Mouse (Mus musculus): ENCODE results near the gene Auts2. TPM values are rescaled to one million over a fixed set of nuclear protein-coding genes. Genes with fewer than 3 reads are reported as not detected.

Auts2 gene
- polyA plus RNA-seq, 1 experiment from 2014 or later = 70.3 TPM

DNA sequence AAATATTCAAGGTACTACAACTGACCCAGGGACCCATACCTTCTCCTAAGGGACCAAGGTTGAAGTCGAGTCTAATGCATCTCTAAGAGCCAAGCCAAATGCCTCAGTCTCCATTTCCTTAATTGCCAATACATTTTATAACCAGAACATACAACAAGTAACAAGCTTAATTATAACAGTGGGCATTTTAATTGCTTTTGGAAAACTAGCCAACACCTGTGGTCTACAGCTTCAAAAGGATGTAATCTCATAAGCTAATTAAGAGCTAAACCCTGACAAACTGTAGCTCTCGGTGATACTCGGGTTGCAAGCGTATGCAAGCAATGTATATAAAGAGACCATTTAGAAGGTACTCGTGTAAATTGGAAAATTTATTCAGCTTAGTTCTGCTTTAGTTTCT, 107.7 kb downstream of the Auts2 start:
- Histone ChIP-seq H3K4me2 (replicated peaks; ENCODE audit: low read depth, low read length) (no peak overlapping the region), H3K9ac (ENCODE audit: low read depth, low read length) (no peak overlapping the region), H3K36me3 (ENCODE audit: control insufficient read depth, insufficient read depth, low read length) (no peaks in the 10 kb centered on the region), H3K4me3 (ENCODE audit: low read depth, low read length) (no peak overlapping the region), H3K27ac (ENCODE audit: low read depth, low read length) (no peak overlapping the region), H3K4me1 (replicated peaks; ENCODE audit: control insufficient read depth, insufficient read depth, low read length) (no peaks in the 10 kb centered on the region; the same call in 1 of the 2 replicates), H3K27me3 (ENCODE audit: control insufficient read depth, insufficient read depth, low read length) (no peaks in the 10 kb centered on the region), H3K9me3 (ENCODE audit: control insufficient read depth, low read length) (no peaks in the 10 kb centered on the region)
- no peak for ATAC-seq (ENCODE audit: low FRiP score)
- 88% methylated on average over 5 of the region's 5 CpGs for WGBS
- no peak for DNase-seq (ENCODE audit: low spot score)

DNA sequence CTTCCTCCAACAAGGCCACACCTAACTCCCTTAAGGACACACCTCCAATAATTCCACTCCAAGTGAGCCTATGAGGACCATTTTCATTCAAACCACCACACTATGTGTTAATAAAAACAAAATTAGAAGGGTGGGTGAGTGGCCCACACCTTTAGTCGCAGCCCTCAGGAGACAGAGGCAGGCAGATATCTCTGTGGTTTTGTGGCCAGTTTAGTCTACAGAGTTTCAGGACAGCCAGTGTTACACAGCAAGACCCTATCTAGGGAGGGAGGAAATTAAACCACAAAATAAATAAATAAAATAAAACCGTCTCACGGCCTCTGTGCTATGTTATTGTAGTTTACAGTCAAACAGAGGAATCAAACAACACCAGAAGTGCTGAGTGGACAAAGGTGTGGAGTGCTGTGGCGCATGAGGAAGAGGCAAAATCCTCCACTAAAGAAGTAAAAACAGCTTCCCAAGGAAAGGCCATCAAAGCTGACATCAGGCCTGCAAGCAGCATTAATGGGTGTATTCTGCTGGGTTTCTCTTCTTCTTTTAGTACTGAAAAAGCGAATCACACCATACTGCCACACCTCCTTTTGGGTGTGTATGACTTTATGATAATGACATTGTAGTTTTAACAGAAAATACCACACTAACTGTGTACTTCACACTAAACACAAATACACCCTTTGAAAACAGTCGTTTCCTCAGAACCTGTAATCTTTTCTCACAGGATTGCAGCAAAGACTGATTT, 109.6 kb downstream of the Auts2 start:
- no peak for ATAC-seq (ENCODE audit: low FRiP score)
- Histone ChIP-seq H3K27ac (ENCODE audit: low read depth, low read length) (no peak overlapping the region), H3K9ac (ENCODE audit: low read depth, low read length) (no peak overlapping the region), H3K4me3 (ENCODE audit: low read depth, low read length) (no peak overlapping the region), H3K4me2 (replicated peaks; ENCODE audit: low read depth, low read length) (no peak overlapping the region), H3K4me1 (replicated peaks; ENCODE audit: control insufficient read depth, insufficient read depth, low read length) (no peaks in the 10 kb centered on the region; the same call in 1 of the 2 replicates), H3K9me3 (ENCODE audit: control insufficient read depth, low read length) (no peaks in the 10 kb centered on the region), H3K36me3 (ENCODE audit: control insufficient read depth, insufficient read depth, low read length) (no peaks in the 10 kb centered on the region), H3K27me3 (ENCODE audit: control insufficient read depth, insufficient read depth, low read length) (no peaks in the 10 kb centered on the region)
- 90% methylated on average over 6 of the region's 6 CpGs for WGBS
- DNase-seq (ENCODE audit: low spot score) = no peak

- ATAC-seq (ENCODE audit: low FRiP score) (no peak), DNase-seq (ENCODE audit: low spot score) (no peak)
- no peak overlapping the region for H3K9ac ChIP-seq (ENCODE audit: low read depth, low read length)
- WGBS = 74% methylated on average over 3 of the region's 3 CpGs
- no peaks in the 10 kb centered on the region for H3K9me3 ChIP-seq (ENCODE audit: control insufficient read depth, low read length)
- no peaks in the 10 kb centered on the region for H3K36me3 ChIP-seq (ENCODE audit: control insufficient read depth, insufficient read depth, low read length)
- no peak overlapping the region for H3K4me3 ChIP-seq (ENCODE audit: low read depth, low read length)
- no peaks in the 10 kb centered on the region for H3K27me3 ChIP-seq (ENCODE audit: control insufficient read depth, insufficient read depth, low read length)
- H3K4me2 ChIP-seq (replicated peaks; ENCODE audit: low read depth, low read length) = no peak overlapping the region
- no peaks in the 10 kb centered on the region for H3K4me1 ChIP-seq (replicated peaks; ENCODE audit: control insufficient read depth, insufficient read depth, low read length)
- H3K27ac ChIP-seq (ENCODE audit: low read depth, low read length) = no peak overlapping the region
Measured at GRCm38 (mm10) chr5:132429363-132429762, 113.8 kb downstream of the Auts2 start.

- 85% methylated on average over 3 of the region's 3 CpGs for WGBS
- H3K27ac ChIP-seq (ENCODE audit: low read depth, low read length) = no peak overlapping the region
- H3K4me1 ChIP-seq (replicated peaks; ENCODE audit: control insufficient read depth, insufficient read depth, low read length) = no peaks in the 10 kb centered on the region
- no peak overlapping the region for H3K4me2 ChIP-seq (replicated peaks; ENCODE audit: low read depth, low read length)
- ATAC-seq (ENCODE audit: low FRiP score) (no peak), DNase-seq (ENCODE audit: low spot score) (no peak)
- H3K36me3 ChIP-seq (ENCODE audit: control insufficient read depth, insufficient read depth, low read length) = no peaks in the 10 kb centered on the region
- H3K27me3 ChIP-seq (ENCODE audit: control insufficient read depth, insufficient read depth, low read length) = no peaks in the 10 kb centered on the region
- H3K4me3 ChIP-seq (ENCODE audit: low read depth, low read length) = no peak overlapping the region
- H3K9ac ChIP-seq (ENCODE audit: low read depth, low read length) = no peak overlapping the region
- no peaks in the 10 kb centered on the region for H3K9me3 ChIP-seq (ENCODE audit: control insufficient read depth, low read length)
Measured at GRCm38 (mm10) chr5:132426342-132426741, 116.8 kb downstream of the Auts2 start.

DNA sequence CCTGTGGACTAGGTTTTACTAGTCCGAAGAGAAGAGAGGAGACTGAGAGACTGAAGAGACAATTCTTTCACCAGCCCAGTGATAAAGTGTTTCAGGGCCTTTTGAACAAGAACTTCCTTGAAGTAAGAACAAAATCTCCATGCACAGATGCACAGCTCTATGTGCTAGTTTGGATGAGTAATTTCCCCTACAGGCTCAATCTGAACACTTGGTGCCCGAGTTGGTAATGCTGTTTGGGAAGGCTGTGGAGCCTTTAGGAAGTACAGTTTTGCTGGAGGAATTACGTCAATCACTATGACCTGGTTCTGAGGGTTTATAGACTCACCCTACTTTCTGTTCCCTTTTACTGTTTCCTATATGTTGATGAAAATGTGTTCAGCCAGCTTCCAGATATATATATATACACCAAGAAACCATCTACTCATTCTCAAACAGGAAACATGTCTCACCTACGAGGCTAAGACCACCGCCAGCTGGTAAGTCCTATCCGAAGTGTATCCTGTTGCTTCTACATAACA, 117.3 kb downstream of the Auts2 start:
- ATAC-seq (ENCODE audit: low FRiP score) = no peak
- Histone ChIP-seq H3K27me3 (ENCODE audit: control insufficient read depth, insufficient read depth, low read length) (no peaks in the 10 kb centered on the region), H3K4me3 (ENCODE audit: low read depth, low read length) (no peak overlapping the region), H3K4me1 (replicated peaks; ENCODE audit: control insufficient read depth, insufficient read depth, low read length) (no peaks in the 10 kb centered on the region), H3K9me3 (ENCODE audit: control insufficient read depth, low read length) (no peaks in the 10 kb centered on the region), H3K36me3 (ENCODE audit: control insufficient read depth, insufficient read depth, low read length) (no peaks in the 10 kb centered on the region), H3K4me2 (replicated peaks; ENCODE audit: low read depth, low read length) (no peak overlapping the region), H3K27ac (ENCODE audit: low read depth, low read length) (no peak overlapping the region), H3K9ac (ENCODE audit: low read depth, low read length) (no peak overlapping the region)
- WGBS = 90% methylated on average over 6 of the region's 6 CpGs
- no peak for DNase-seq (ENCODE audit: low spot score)

- ATAC-seq (ENCODE audit: low FRiP score) (no peak), DNase-seq (ENCODE audit: low spot score) (peak; percentile 48)
- no peak overlapping the region for H3K9ac ChIP-seq (ENCODE audit: low read depth, low read length)
- no peaks in the 10 kb centered on the region for H3K9me3 ChIP-seq (ENCODE audit: control insufficient read depth, low read length)
- WGBS = 51% methylated on average over 4 of the region's 4 CpGs
- H3K27me3 ChIP-seq (ENCODE audit: control insufficient read depth, insufficient read depth, low read length) = no peaks in the 10 kb centered on the region
- no peak overlapping the region; the same call in 1 of the 2 replicates for H3K27ac ChIP-seq (ENCODE audit: low read depth, low read length)
- H3K4me2 ChIP-seq (replicated peaks; ENCODE audit: low read depth, low read length) = no peak overlapping the region
- no peak overlapping the region for H3K4me3 ChIP-seq (ENCODE audit: low read depth, low read length)
- peaks cover 2% of the 10 kb centered on the region for H3K4me1 ChIP-seq (replicated peaks; ENCODE audit: control insufficient read depth, insufficient read depth, low read length)
- no peaks in the 10 kb centered on the region for H3K36me3 ChIP-seq (ENCODE audit: control insufficient read depth, insufficient read depth, low read length)
Measured at GRCm38 (mm10) chr5:132410338-132410852, 132.7 kb downstream of the Auts2 start.

GRCm38 (mm10) chr5:132408892-132409575, 134.1 kb downstream of the Auts2 start:
- Histone ChIP-seq H3K36me3 (ENCODE audit: control insufficient read depth, insufficient read depth, low read length) (no peaks in the 10 kb centered on the region), H3K4me1 (replicated peaks; ENCODE audit: control insufficient read depth, insufficient read depth, low read length) (peaks cover 2% of the 10 kb centered on the region), H3K9me3 (ENCODE audit: control insufficient read depth, low read length) (no peaks in the 10 kb centered on the region), H3K4me2 (replicated peaks; ENCODE audit: low read depth, low read length) (no peak overlapping the region), H3K4me3 (ENCODE audit: low read depth, low read length) (no peak overlapping the region), H3K9ac (ENCODE audit: low read depth, low read length) (no peak overlapping the region), H3K27me3 (ENCODE audit: control insufficient read depth, insufficient read depth, low read length) (no peaks in the 10 kb centered on the region), H3K27ac (ENCODE audit: low read depth, low read length) (no peak overlapping the region)
- ATAC-seq (ENCODE audit: low FRiP score) (no peak), DNase-seq (ENCODE audit: low spot score) (peak; percentile 23)
- 45% methylated on average over 2 of the region's 2 CpGs for WGBS

DNA sequence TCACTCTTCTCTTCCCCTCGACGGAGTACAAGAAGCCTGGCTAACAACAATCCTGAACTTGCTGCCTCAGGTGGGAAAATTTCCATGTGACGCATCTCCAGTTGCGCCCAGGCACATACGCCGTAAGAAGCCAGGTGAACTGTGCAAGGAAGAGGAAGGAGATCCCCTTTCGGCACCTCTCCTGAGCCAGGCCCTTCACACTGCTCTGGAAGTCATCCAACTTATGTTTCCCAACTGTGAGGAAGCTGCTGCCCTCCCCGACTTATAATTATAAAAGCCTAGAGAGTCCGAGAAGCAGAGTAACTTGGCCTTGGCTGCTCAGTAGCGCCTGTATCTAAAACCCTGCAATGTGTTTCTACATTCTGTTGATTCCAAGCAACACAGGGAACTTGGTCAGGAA, 142.6 kb downstream of the Auts2 start:
- no peak for ATAC-seq (ENCODE audit: low FRiP score)
- Histone ChIP-seq H3K4me2 (replicated peaks; ENCODE audit: low read depth, low read length) (no peak overlapping the region), H3K36me3 (ENCODE audit: control insufficient read depth, insufficient read depth, low read length) (no peaks in the 10 kb centered on the region), H3K4me3 (ENCODE audit: low read depth, low read length) (no peak overlapping the region), H3K4me1 (replicated peaks; ENCODE audit: control insufficient read depth, insufficient read depth, low read length) (peaks cover 4% of the 10 kb centered on the region; the same call in 1 of the 2 replicates), H3K9me3 (ENCODE audit: control insufficient read depth, low read length) (no peaks in the 10 kb centered on the region), H3K9ac (ENCODE audit: low read depth, low read length) (no peak overlapping the region), H3K27me3 (ENCODE audit: control insufficient read depth, insufficient read depth, low read length) (no peaks in the 10 kb centered on the region), H3K27ac (ENCODE audit: low read depth, low read length) (no peak overlapping the region)
- DNase-seq (ENCODE audit: low spot score) = no peak
- 83% methylated on average over 10 of the region's 10 CpGs for WGBS

Data from hindbrain, embryonic 11.5 days (tissue).